Mouse (Mus musculus): ENCODE measurements around the gene Smc4.

DNA sequence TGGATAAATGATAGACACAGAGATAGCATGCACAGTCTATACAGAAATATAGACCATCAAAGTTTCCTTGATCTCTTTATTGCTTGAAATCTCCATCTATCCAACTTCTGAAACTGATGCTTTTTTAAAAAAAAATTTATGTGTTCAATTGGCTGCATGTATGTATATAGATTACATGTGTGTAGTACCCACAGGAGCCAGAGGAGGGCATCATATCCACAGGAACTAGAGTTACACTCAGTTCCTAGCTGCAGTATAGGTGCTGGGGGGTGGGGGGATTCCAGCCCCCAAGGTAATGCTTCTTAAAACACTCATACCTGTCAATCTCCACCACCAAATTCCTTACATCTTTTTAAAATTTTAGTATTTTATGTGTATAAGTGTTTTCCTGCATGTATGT lies 39.9 kb upstream of the Smc4 start:
- TF ChIP-seq CTCF (IDR thresholded peaks at IDR 0.05; ENCODE audit: low read depth) (peak; percentile 67), EP300 (IDR thresholded peaks at IDR 0.05; ENCODE audit: low read depth) (no peak)

Measured in liver, postnatal 0 days (tissue).